20 mouse cellular contexts compared by ENCODE assay signal in the genomic region with DNA sequence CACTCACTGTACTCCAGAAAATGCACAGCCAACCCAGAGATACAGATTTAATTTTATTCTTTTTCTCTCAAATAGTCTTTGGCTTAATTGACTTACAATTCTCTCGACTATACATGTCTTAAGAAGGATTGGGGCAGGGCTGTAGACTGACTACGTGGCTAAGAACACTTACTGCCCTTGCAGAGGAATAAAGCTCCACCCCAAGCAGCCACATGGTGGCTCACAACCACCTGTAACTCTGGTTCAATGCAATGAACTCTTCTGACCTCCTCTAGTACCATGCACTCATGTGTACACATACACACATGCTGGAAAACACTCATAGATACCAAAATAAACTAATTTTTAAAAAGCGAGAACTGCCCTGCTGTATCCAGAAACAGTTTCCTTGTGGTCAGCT. TPM values are rescaled to one million over a fixed set of nuclear protein-coding genes. Genes with fewer than 3 reads are reported as not detected.
A peak's percentile ranks its signal among the peaks of the same experiment; 100 is the strongest.
DNase-seq lines count a peak whose midpoint lies in the region; ATAC-seq and TF ChIP-seq lines count a peak whose summit lies in the region.
"Had no signal": no experiment of that assay in that cellular context is flagged by ENCODE, and none has a peak within 500 bp of the region (broad histone marks: within the 10 kb centered on the region; RNA-seq: fewer than 3 reads in every experiment).

No protein-coding gene starts in this region.

- no peak for ATAC-seq in liver, postnatal 0 days
- ATAC-seq in liver, embryonic 11.5 days (replicated peaks; ENCODE audit: low FRiP score), result no peak
- ATAC-seq: forebrain, embryonic 16.5 days had no signal

- TF ChIP-seq EP300 in heart, adult 2 months (IDR thresholded peaks at IDR 0.05; ENCODE audit: insufficient read depth, low read depth, low read length), result no peak
- TF ChIP-seq EP300 in liver, postnatal 0 days (IDR thresholded peaks at IDR 0.05; ENCODE audit: low read depth), result no peak

- DNase-seq in heart, adult 2 months, result no peak
- DNase-seq in heart, postnatal 25 days (ENCODE audit: low spot score), result no peak
- no peak for DNase-seq in liver, postnatal 0 days
- DNase-seq in liver, embryonic 11.5 days (ENCODE audit: low spot score), result no peak
- DNase-seq in ES-CJ7 (ENCODE audit: low read depth, low spot score), result peak; percentile 19
- DNase-seq in thymus, postnatal 4 days, result peak; percentile 31
- DNase-seq in lung, adult 18-20 months, result no peak
- DNase-seq: cerebellum, adult 2 months; cerebellum, postnatal 36 days; gastrocnemius, postnatal 25 days; heart, postnatal 10 days had no signal

- H3K4me3 ChIP-seq in heart, adult 2 months, result no peak overlapping the region
- no peak overlapping the region for H3K4me3 ChIP-seq in liver, postnatal 0 days (ENCODE audit: low read depth, low read length)
- H3K4me3 ChIP-seq in liver, embryonic 11.5 days (ENCODE audit: low read depth, low read length), result no peak overlapping the region
- H3K4me3 ChIP-seq: embryonic facial prominence, embryonic 15.5 days; hindbrain, embryonic 13.5 days; lung, embryonic 15.5 days; neural tube, embryonic 12.5 days had no signal

- H3K9me3 ChIP-seq in liver, postnatal 0 days (ENCODE audit: low read length), result no peaks in the 10 kb centered on the region
- H3K9me3 ChIP-seq in liver, embryonic 11.5 days (ENCODE audit: control insufficient read depth, low read length), result no peaks in the 10 kb centered on the region
- H3K9me3 ChIP-seq: embryonic facial prominence, embryonic 15.5 days; G1E; hindbrain, embryonic 13.5 days; lung, embryonic 15.5 days; neural tube, embryonic 12.5 days had no signal

- intact Hi-C loops in heart, adult 2 months (cut with DNase I), result no loop called here
- intact Hi-C loops in heart, postnatal 25 days (cut with DNase I), result no loop called here

- WGBS in heart, adult 2 months, result 62% methylated on average over 3 of the region's 3 CpGs
- WGBS in liver, postnatal 0 days (ENCODE audit: insufficient replicate concordance), result 55% methylated on average over 3 of the region's 3 CpGs
- WGBS in liver, embryonic 11.5 days, result 69% methylated on average over 3 of the region's 3 CpGs

- TF ChIP-seq POLR2A in heart, adult 2 months (IDR thresholded peaks at IDR 0.05; ENCODE audit: insufficient read depth, low read depth, low read length), result no peak

- peak; percentile 17; the same call in 1 of the 2 replicates for TF ChIP-seq CTCF in heart, adult 2 months (IDR thresholded peaks at IDR 0.05)
- peak; percentile 37 for TF ChIP-seq CTCF in liver, postnatal 0 days (IDR thresholded peaks at IDR 0.05; ENCODE audit: low read depth)

- H3K79me2 ChIP-seq in heart, adult 2 months (replicated peaks; ENCODE audit: control insufficient read depth, insufficient read depth, low read length), result no peaks in the 10 kb centered on the region

- H3K4me2 ChIP-seq in liver, postnatal 0 days (ENCODE audit: low read depth, low read length), result no peak overlapping the region
- no peak overlapping the region for H3K4me2 ChIP-seq in liver, embryonic 11.5 days
- H3K4me2 ChIP-seq: embryonic facial prominence, embryonic 15.5 days; heart, embryonic 11.5 days; hindbrain, embryonic 13.5 days; lung, embryonic 15.5 days; midbrain, embryonic 11.5 days; neural tube, embryonic 12.5 days had no signal

- H3K9ac ChIP-seq in heart, adult 2 months (ENCODE audit: low read depth, low read length), result no peak overlapping the region
- no peak overlapping the region for H3K9ac ChIP-seq in liver, postnatal 0 days (replicated peaks)
- H3K9ac ChIP-seq in liver, embryonic 11.5 days (ENCODE audit: low read depth, low read length), result no peak overlapping the region
- H3K9ac ChIP-seq: embryonic facial prominence, embryonic 15.5 days; hindbrain, embryonic 13.5 days; lung, embryonic 15.5 days; neural tube, embryonic 12.5 days had no signal

- H3K4me1 ChIP-seq in heart, adult 2 months (ENCODE audit: control insufficient read depth, insufficient read depth, low read length), result peaks cover 1% of the 10 kb centered on the region; the same call in 1 of the 2 replicates
- no peaks in the 10 kb centered on the region for H3K4me1 ChIP-seq in liver, postnatal 0 days (ENCODE audit: insufficient read depth)
- H3K4me1 ChIP-seq in liver, embryonic 11.5 days (replicated peaks; ENCODE audit: control insufficient read depth, insufficient read depth, low read length), result peaks cover 6% of the 10 kb centered on the region; the same call in 1 of the 2 replicates

- no peaks in the 10 kb centered on the region for H3K27me3 ChIP-seq in heart, adult 2 months (ENCODE audit: control insufficient read depth, insufficient read depth, low read length)
- H3K27me3 ChIP-seq in liver, postnatal 0 days (ENCODE audit: insufficient read depth, low read length), result no peaks in the 10 kb centered on the region
- H3K27me3 ChIP-seq in liver, embryonic 11.5 days (replicated peaks; ENCODE audit: control insufficient read depth, insufficient read depth, low read length), result no peaks in the 10 kb centered on the region
- H3K27me3 ChIP-seq: embryonic facial prominence, embryonic 15.5 days; hindbrain, embryonic 13.5 days; lung, embryonic 15.5 days; neural tube, embryonic 12.5 days had no signal

- H3K36me3 ChIP-seq in heart, adult 2 months (ENCODE audit: control insufficient read depth, insufficient read depth, low read length), result no peaks in the 10 kb centered on the region; the same call in 1 of the 2 replicates
- H3K36me3 ChIP-seq in liver, postnatal 0 days (replicated peaks; ENCODE audit: insufficient read depth, low read length), result no peaks in the 10 kb centered on the region
- peaks cover 3% of the 10 kb centered on the region; the same call in 1 of the 2 replicates for H3K36me3 ChIP-seq in liver, embryonic 11.5 days (ENCODE audit: control insufficient read depth, insufficient read depth, low read length)
- H3K36me3 ChIP-seq: lung, embryonic 15.5 days had no signal

- H3K27ac ChIP-seq in heart, adult 2 months, result no peak overlapping the region
- H3K27ac ChIP-seq in liver, postnatal 0 days (ENCODE audit: low read depth), result no peak overlapping the region
- H3K27ac ChIP-seq in liver, embryonic 11.5 days (ENCODE audit: low read depth, low read length), result no peak overlapping the region
- H3K27ac ChIP-seq: embryonic facial prominence, embryonic 15.5 days; hindbrain, embryonic 13.5 days; lung, embryonic 15.5 days; macrophage; neural tube, embryonic 12.5 days had no signal

RNA-seq across cellular contexts. Expression of a gene that starts 4.6 kb away (rescaled TPM):
- 1 to 10 TPM; 2.9 to 4.1 TPM for total RNA-seq in heart, adult 2 months (2021)
- polyA plus RNA-seq in heart, adult 2 months (2012; rRNA removed), result 1.4 and 2.4 TPM in 2 replicates
- total RNA-seq in heart, postnatal 25 days (2021), result 1 to 10 TPM; 4.7 to 6.6 TPM
- polyA plus RNA-seq in liver, postnatal 0 days (2015; fragmentation: Nextera tagmentation; extraction: Ambion mirVana), result 0.56 and 0.70 TPM in 2 replicates
- polyA plus RNA-seq in liver, embryonic 11.5 days (2014; fragmentation: Nextera tagmentation; extraction: Ambion mirVana), result 4.7 and 5.1 TPM in 2 replicates

RNA-seq across cellular contexts. Expression of a gene that starts 40.3 kb away (rescaled TPM):
- total RNA-seq in heart, adult 2 months (2021), result 10 to 100 TPM; 50.0 to 61.0 TPM
- 21.3 and 40.6 TPM in 2 replicates for polyA plus RNA-seq in heart, adult 2 months (2012; rRNA removed)
- total RNA-seq in heart, postnatal 25 days (2021), result 10 to 100 TPM; 55.8 to 62.0 TPM
- polyA plus RNA-seq in liver, postnatal 0 days (2015; fragmentation: Nextera tagmentation; extraction: Ambion mirVana), result 35.5 and 37.0 TPM in 2 replicates
- polyA plus RNA-seq in liver, embryonic 11.5 days (2014; fragmentation: Nextera tagmentation; extraction: Ambion mirVana), result 82.7 and 89.4 TPM in 2 replicates

Comparison
In these comparisons a context has a peak if more than half of its experiments do, and no peak if none do; other contexts are left out.
1. DNase-seq: peak in ES-CJ7 (single experiment) and thymus, postnatal 4 days (single experiment); none in heart, adult 2 months (0 of 2), heart, postnatal 25 days (single experiment), liver, postnatal 0 days (single experiment), liver, embryonic 11.5 days (single experiment) and lung, adult 18-20 months (0 of 2).